Mouse (Mus musculus) left cerebral cortex, postnatal 14 days (tissue): ENCODE measurements around the gene Olfr339. TPM values are rescaled to one million over a fixed set of nuclear protein-coding genes. Genes with fewer than 3 reads are reported as not detected.
"Not testable (repeated sequence)": the region's sequence is repeated elsewhere in the genome, so short reads cannot be mapped to it uniquely, and the experiment has no call there.

Experiments used
- DNase-seq, 2 experiments: peaks; one replicate each; pipeline ENCODE4 v3.0.0; 2021 to 2022; ENCODE audit warnings: low spot score in 2 of 2, mixed read lengths in 1 of 2
- intact Hi-C: fragments of 180-260 bp; cut with DNase I; formaldehyde crosslinking; loops from one replicate; pipeline ENCODE4 v1.15.1; 2025
- long read RNA-seq, 2 experiments: library from polyadenylated mRNA; stranded (forward); transcript quantifications; one replicate each; pipeline ENCODE4 v2.0.0; 2021
- total RNA-seq, 2 experiments: library from RNA; stranded (reverse); gene quantifications; 2 replicates each; pipeline ENCODE4 v1.2.3; 2021

The Olfr339 gene
- total RNA-seq, result not detected
- long read RNA-seq, experiment 1, result 0 reads
- long read RNA-seq, experiment 2, result 0 reads

DNA sequence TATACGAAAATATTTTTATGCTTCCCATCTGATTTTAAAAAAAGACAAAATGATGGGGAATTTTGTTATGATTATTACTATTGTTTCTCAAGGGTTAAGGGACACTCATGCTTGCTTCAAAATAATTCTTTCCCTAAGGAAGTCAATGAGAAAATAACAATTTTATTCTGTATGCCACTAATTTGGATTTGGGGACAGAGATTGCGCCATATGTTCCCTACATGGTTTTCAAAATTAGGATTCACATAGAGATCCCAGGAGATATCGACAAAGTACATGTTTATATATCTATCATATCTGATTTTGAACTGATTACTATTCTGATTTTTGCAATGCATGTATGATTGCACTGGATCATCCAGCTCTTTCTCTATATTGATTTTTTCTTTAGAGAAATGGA is at the start of gene Olfr339:
Gene Olfr339, plus strand, starts transcription at position 301 of the 400 bp plus-strand sequence.
- intact Hi-C loops, result no loop called here
- no peak for DNase-seq

- intact Hi-C loops, result no loop called here
These were observed 45.5 kb upstream of the Olfr339 start, which contains the start of gene Olfr338 for GRCm38 (mm10) chr2:36373219-36373618. Gene Olfr338 (plus strand): TSS chr2:36373519.

DNA sequence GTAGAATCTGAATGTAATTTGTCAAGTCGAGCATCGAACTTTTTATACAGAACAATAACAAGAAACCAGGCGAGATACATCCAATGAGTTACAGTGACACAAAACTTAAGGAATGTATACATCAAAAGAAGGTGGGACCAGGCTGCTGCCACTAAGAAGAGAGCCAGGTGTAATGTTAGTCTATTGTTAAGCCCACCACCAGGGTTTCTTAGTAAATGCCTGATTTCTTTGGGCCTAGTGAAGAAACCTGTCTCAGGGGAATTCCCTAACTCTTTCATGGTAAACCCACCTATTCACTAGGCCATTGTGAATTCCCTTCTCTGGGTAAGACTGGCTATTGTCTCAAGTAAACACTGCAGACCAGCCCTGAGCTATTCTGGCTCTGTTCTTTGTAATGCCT is 3.6 kb upstream of the Olfr339 start:
- DNase-seq, intact Hi-C loops: not testable (repeated sequence)

More at GRCm38 (mm10) chr2:36373219-36373618, 45.5 kb upstream of the Olfr339 start, which contains the start of gene Olfr338:
- DNase-seq, result no peak

DNA sequence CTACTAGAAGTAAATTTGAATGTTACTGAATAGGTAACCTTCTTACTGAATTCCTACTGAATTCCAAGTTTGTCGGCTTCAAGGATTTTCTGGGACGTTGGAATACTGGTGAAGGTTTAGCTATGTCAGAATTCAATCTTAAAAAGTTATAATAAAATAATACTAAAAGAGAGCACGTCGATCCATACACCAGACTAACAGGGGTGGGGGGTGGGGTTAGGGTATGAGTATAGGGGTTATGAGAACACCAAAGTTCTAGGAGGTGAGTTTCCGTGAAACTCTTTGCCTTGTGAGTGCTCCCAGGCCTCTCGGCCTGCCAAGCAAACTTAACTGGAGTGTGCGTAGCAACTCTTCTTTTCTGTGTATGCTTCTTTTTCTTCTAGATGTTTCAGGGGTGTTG is 3.2 kb upstream of the Olfr339 start:
- DNase-seq, intact Hi-C loops: not testable (repeated sequence)

GRCm38 (mm10) chr2:36452287-36452686 is 33.5 kb downstream of the Olfr339 start, which contains the start of gene Olfr340:
Gene Olfr340 (plus strand): TSS chr2:36452587.
- no peak for DNase-seq
- intact Hi-C loops, result no loop called here

DNA sequence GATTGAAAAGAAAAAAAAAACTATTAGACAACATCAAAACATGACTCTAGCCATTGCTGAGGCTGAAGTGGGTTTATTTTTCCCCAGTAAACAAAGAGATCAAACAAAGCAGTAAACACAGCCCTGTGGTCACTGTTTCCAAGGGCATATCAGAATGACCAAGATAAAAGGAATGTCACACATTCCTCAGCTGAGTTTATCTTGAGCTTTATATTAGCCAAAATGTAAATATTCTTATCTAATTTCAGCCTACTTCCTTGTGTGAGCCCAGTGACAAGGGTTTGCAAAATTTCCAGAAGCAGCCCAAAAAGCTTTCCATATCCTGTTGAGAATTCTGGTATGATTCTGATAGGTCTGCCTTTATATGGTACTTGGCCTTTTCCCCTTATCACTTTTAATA is 54.9 kb downstream of the Olfr339 start:
- no peak for DNase-seq
- intact Hi-C loops, result no loop called here

Other genes with a start within 250 kb of the Olfr339 start
- gene Ptgs1, start 188.5 kb upstream of the Olfr339 start, total RNA-seq, result 10 to 100 TPM; 16.0 to 16.2 TPM
- gene Olfr338, start 45.4 kb upstream of the Olfr339 start, total RNA-seq, result under 1 TPM in 1 of 2 experiments, not detected in 1; 0.06 TPM
- gene Olfr340, start 33.6 kb downstream of the Olfr339 start, total RNA-seq, result not detected
- not detected for gene Olfr341, start 63.5 kb downstream of the Olfr339 start, total RNA-seq
- not detected for gene Olfr342, start 106.1 kb downstream of the Olfr339 start, total RNA-seq
- under 1 TPM in 1 of 2 experiments, not detected in 1; 0.04 TPM for gene Olfr344, start 147.7 kb downstream of the Olfr339 start, total RNA-seq
- gene Olfr345, start 221.1 kb downstream of the Olfr339 start, total RNA-seq, result not detected